Mouse (Mus musculus) heart, postnatal 0 days (tissue): ENCODE results near the gene Rasgef1b.

Source experiments
- CTCF ChIP-seq: IDR thresholded peaks from 2 replicates; pipeline ENCODE4 v1.5.1; 2016; ENCODE audit warnings: antibody characterized with exemption, control low read depth, low read depth
- EP300 ChIP-seq: IDR thresholded peaks from 2 replicates; pipeline ENCODE4 v1.6.1; 2016; ENCODE audit warnings: antibody characterized with exemption, low read depth

- TF ChIP-seq CTCF (no peak), EP300 (no peak)
Observed at GRCm38 (mm10) chr5:99374460-99374859, 354.4 kb downstream of the Rasgef1b start.
